Mouse (Mus musculus) liver, postnatal 0 days (tissue): Measurements from ENCODE around the gene AI854703. TPM values are rescaled to one million over a fixed set of nuclear protein-coding genes. Genes with fewer than 3 reads are reported as not detected.

ENCODE experiments used
- ATAC-seq: fragments of 200-750 bp; cut with Nextera tagmentation; 2 replicates; pipeline ENCODE4 v1.8.0; 2017; ENCODE audit warnings: mild to moderate bottlenecking, moderate library complexity
- DNase-seq: peaks from one replicate; pipeline ENCODE4 v3.0.0-alpha.2; 2016
- H3K27ac ChIP-seq: fragments of 300-500 bp; sonication (generic); 2 replicates; pipeline ENCODE4 v1.5.1; 2014; ENCODE audit warnings: antibody characterized with exemption, moderate library complexity, mild to moderate bottlenecking, low read depth
- H3K27me3 ChIP-seq: fragments of 300-500 bp; sonication (generic); 2 replicates; pipeline ENCODE4 v1.6.1; 2014; ENCODE audit warnings: low read length, control low read depth, mixed read lengths; ENCODE audit not compliant: insufficient read depth
- H3K36me3 ChIP-seq: fragments of 300-500 bp; sonication (generic); replicated peaks from 2 replicates; pipeline ENCODE4 v1.6.1; 2014; ENCODE audit warnings: mild to moderate bottlenecking, control low read depth, low read length, moderate library complexity, mixed read lengths; ENCODE audit not compliant: insufficient read depth
- H3K4me1 ChIP-seq: fragments of 300-500 bp; sonication (generic); 2 replicates; pipeline ENCODE4 v1.6.1; 2014; ENCODE audit warnings: antibody characterized with exemption, mild to moderate bottlenecking, control low read depth; ENCODE audit not compliant: insufficient read depth
- H3K4me2 ChIP-seq: fragments of 300-500 bp; sonication (generic); 2 replicates; pipeline ENCODE4 v1.6.1; 2014; ENCODE audit warnings: low read depth, mild to moderate bottlenecking, low read length, moderate library complexity, mixed read lengths
- H3K4me3 ChIP-seq: fragments of 300-500 bp; sonication (generic); 2 replicates; pipeline ENCODE4 v1.5.1; 2014; ENCODE audit warnings: low read depth, low read length
- H3K9ac ChIP-seq: fragments of 300-500 bp; sonication (generic); replicated peaks from 2 replicates; pipeline ENCODE4 v1.6.1; 2014; ENCODE audit warnings: mild to moderate bottlenecking, moderate library complexity
- H3K9me3 ChIP-seq: fragments of 300-500 bp; sonication (generic); 2 replicates; pipeline ENCODE4 v1.6.1; 2016; ENCODE audit warnings: mild to moderate bottlenecking, control low read depth, low read length, mixed read lengths
- CTCF ChIP-seq: sonication (generic); IDR thresholded peaks from 2 replicates; pipeline ENCODE4 v1.5.1; 2016; ENCODE audit warnings: antibody characterized with exemption, low read depth
- EP300 ChIP-seq: IDR thresholded peaks from 2 replicates; pipeline ENCODE4 v1.6.1; 2016; ENCODE audit warnings: antibody characterized with exemption, low read depth, mild to moderate bottlenecking
- WGBS: fragments of 180-500 bp; shearing (Covaris S2); extraction: QIAGEN DNeasy Blood & Tissue Kit; methylation state at CpG from one replicate; pipeline ENCODE4 v1.1.7; 2014; ENCODE audit not compliant: insufficient replicate concordance; 5-methylcytosine and 5-hydroxymethylcytosine counted together
- polyA plus RNA-seq: library from polyadenylated mRNA; unstranded; fragments of >200 nt; fragmentation: Nextera tagmentation; extraction: Ambion mirVana; gene quantifications from 2 replicates; pipeline ENCODE4 v1.2.1, GENCODE M21; 2015

The AI854703 gene
- polyA plus RNA-seq, 1 experiment from 2014 or later: 0.16 TPM

DNA sequence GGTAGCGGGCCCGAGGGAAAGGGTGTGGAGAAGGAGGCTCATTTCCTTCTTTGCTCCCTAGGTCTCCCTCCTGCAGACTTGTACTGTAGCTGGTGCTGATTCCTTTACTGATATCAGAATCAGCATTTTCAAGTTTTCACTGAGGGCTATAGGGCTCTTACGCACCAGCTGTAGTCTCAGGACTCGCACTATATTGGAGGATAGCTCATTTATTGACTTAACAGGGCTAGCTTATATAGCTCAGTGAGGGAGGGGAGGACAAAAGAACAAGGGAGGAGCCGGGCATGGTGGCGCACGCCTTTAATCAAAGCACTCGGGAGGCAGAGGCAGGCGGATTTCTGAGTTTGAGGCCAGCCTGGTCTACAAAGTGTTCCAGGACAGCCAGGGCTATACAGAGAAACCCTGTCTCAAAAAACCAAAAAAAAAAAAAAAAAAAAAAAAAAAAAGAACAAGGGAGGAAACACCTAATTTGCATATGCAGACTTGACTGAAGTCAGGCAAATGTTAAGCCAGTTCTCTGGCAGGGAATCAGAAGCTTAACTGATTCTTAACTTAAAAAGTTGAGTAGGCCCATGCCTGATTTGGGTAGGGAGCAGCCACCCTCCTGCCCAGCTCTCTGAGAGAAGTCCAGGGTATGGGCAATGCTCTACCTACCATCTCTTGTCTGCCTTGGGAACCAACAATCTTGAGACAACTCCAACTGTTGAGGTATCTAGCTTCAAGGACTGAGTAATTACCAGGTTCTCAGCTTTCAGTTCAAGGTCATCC is 47.9 kb downstream of the AI854703 start:
- H3K9me3 ChIP-seq: no peaks in the 10 kb centered on the region
- no peaks in the 10 kb centered on the region; the same call in 1 of the 2 replicates for H3K36me3 ChIP-seq
- H3K27me3 ChIP-seq: no peaks in the 10 kb centered on the region
- H3K27ac ChIP-seq: 0 out of 2 replicates have a peak overlapping the region, but pooled peaks have one; percentile 19
- ATAC-seq (no peak), DNase-seq (peak; percentile 11)
- no peak overlapping the region for H3K9ac ChIP-seq
- H3K4me1 ChIP-seq: peaks cover 15% of the 10 kb centered on the region
- 89% methylated on average over 9 of the region's 9 CpGs for WGBS
- no peak overlapping the region for H3K4me2 ChIP-seq
- TF ChIP-seq EP300 (no peak), CTCF (no peak)
- no peak overlapping the region for H3K4me3 ChIP-seq

DNA sequence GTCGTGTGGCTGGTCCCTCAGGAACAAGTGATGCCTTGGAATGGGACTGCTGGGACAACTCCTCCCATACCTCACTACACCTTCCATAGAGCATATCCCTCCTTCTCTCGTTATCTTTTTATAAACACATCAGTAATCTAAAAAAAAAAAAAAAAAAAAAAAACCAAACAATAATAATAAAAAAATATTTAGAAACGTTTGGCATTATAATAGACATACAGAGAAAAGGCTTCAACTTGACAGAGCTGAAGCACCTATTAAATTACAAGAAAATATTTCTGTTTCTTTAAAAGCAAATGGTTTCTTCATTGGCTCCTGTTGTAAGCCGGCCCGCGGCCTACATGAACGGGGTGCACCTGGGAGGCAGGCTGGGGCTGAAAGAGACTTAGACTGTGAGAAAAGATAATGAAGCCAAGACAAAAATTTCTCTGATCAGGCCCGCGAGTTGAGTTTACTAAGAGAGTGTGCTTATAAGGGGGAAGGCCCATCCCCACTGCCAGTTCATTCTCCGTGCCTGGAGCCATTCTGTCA is 48.9 kb downstream of the AI854703 start:
- 27% methylated on average over 10 of the region's 10 CpGs for WGBS
- peak overlapping the region; percentile 28 for H3K9ac ChIP-seq
- H3K36me3 ChIP-seq: no peaks in the 10 kb centered on the region; the same call in 1 of the 2 replicates
- ATAC-seq (peak; percentile 44; the same call in 1 of the 2 replicates), DNase-seq (no peak)
- no peaks in the 10 kb centered on the region for H3K9me3 ChIP-seq
- peak overlapping the region; percentile 57 for H3K4me3 ChIP-seq
- H3K27me3 ChIP-seq: no peaks in the 10 kb centered on the region
- peak overlapping the region; percentile 73 for H3K27ac ChIP-seq
- H3K4me1 ChIP-seq: peaks cover 15% of the 10 kb centered on the region
- peak overlapping the region; percentile 80 for H3K4me2 ChIP-seq
- no peak for TF ChIP-seq EP300
- no peak for TF ChIP-seq CTCF

DNA sequence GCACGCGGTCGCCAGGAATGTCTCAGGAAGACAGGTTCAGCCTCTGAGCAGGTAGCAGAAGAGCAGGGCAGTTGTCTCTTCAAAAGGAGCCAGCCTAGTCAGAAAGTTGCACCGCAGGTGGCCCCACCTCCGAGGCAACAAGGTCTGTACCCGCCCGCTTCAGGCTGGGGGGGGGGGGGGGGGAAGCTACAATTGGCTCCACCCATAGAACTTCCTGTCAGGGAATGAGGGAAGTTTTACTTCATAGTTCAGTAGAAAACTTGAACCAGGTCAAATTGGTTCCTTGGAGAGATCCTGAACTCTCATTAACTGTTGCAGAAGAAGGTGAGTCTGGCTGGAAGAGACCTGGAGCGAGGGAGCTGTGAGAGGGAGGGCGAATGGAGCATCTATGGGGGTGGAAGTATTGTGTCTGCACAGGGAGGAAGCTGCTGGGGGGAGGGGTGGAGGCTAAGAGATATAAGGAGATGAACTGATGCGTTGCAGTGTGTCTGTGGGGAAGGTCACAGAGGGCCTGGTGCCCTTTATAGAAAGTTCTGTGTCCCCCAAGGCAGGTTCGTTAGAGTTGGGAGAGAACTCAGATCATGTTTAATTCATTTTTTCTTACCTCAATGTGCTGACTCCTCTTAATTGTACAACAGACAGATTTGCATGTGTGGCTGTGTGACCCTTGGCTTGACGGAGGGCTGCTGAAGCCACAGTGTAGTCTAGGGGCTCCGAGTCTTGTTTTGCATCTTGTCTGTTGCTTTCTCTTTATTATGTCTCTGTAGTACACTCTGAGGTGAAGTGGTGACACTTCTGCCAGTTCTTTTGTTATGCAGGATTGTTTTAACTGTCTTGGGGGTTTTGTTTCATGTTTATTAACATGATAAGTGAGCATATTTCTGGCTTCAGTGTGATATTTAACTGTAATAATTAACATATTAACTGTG is 49.6 kb downstream of the AI854703 start, which contains the start of gene Gimap9:
Gene Gimap9, plus strand, starts transcription at position 199 of the 929 bp plus-strand sequence.
- WGBS: 5% methylated on average over 13 of the region's 13 CpGs
- ATAC-seq (peak; percentile 87), DNase-seq (peak; percentile 82)
- Histone ChIP-seq H3K4me1 (peaks cover 15% of the 10 kb centered on the region), H3K27me3 (no peaks in the 10 kb centered on the region), H3K27ac (peak within 1 kb of the TSS; percentile 73), H3K9me3 (no peaks in the 10 kb centered on the region), H3K4me3 (peak within 1 kb of the TSS; percentile 57), H3K36me3 (no peaks in the 10 kb centered on the region; the same call in 1 of the 2 replicates), H3K4me2 (peak within 1 kb of the TSS; percentile 80), H3K9ac (peak within 1 kb of the TSS; percentile 28)
- TF ChIP-seq CTCF: no peak
- TF ChIP-seq EP300: no peak

DNA sequence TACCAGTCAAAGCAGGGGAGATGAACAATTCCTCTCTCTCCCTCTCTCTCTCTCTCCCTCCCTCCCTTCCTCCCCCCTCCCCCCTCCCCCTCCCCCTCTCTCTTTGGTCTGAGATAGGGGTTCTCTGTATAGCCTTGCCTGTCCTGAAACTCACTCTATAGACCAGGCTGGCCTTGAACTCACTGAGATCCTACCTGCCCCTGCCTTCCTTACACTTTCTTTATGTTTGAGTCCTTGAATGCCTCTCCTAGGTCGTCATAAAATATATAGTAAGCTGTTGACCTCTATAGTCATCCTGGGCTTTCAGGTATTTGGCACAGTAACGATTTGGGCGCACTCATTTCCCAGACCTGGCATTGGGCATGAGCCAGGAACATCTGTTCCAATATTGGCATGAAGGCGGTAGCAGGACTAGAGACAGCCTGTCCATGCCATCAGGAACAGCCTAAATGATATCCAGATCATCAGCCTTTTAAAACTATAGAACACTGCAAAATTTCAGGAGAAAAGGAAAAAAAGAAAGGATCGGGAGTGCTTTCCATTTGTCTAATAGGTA is 50.4 kb downstream of the AI854703 start:
- Histone ChIP-seq H3K4me1 (peaks cover 15% of the 10 kb centered on the region), H3K36me3 (no peaks in the 10 kb centered on the region; the same call in 1 of the 2 replicates), H3K9ac (no peak overlapping the region), H3K9me3 (no peaks in the 10 kb centered on the region), H3K4me2 (peak overlapping the region; percentile 80), H3K4me3 (peak overlapping the region; percentile 57), H3K27me3 (no peaks in the 10 kb centered on the region), H3K27ac (peak overlapping the region; percentile 73; the same call in 1 of the 2 replicates)
- TF ChIP-seq EP300 (no peak), CTCF (no peak)
- DNase-seq (peak; percentile 9), ATAC-seq (no peak)
- WGBS: 72% methylated on average over 5 of the region's 5 CpGs

DNA sequence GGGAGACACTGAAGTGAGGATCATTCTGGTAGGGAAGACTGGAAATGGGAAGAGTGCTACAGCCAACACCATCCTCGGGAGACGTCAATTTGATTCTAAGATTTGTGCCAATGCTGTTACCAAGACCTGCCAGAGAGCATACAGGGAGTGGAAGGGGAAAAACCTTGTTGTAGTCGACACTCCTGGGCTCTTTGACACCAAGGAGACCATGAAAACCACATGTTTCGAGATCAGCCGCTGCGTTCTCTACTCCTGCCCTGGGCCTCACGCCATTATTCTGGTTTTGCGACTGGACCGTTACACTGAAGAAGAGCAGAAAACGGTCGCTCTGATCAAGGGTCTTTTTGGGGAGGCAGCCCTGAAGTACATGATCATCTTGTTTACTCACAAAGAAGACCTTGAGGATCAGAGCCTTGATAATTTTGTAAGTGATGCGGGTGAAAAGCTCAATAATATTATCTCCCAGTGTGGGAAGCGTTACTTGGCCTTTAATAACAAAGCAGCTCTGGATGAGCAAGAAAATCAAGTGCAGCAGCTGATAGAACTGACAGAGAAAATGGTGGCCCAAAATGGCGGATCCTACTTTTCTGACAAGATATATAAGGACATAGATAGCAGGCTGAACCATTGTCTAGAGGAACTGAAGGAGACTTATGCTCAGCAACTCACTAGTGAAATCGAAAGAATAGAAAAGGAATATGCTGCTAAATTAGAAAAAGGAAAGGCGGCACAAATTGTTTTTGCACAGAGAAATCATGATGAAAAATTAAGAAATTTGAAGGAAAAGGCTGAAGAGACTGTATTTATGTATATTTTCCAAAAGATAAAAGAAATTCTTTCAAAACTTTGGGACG is 51.2 kb downstream of the AI854703 start:
- H3K9me3 ChIP-seq: no peaks in the 10 kb centered on the region
- no peak for TF ChIP-seq EP300
- TF ChIP-seq CTCF: no peak
- H3K4me3 ChIP-seq: peak overlapping the region; percentile 57; the same call in 1 of the 2 replicates
- no peaks in the 10 kb centered on the region; the same call in 1 of the 2 replicates for H3K36me3 ChIP-seq
- peak; percentile 11 for DNase-seq
- peak overlapping the region; percentile 80; the same call in 1 of the 2 replicates for H3K4me2 ChIP-seq
- 73% methylated on average over 17 of the region's 17 CpGs for WGBS
- peaks cover 15% of the 10 kb centered on the region for H3K4me1 ChIP-seq
- no peak for ATAC-seq
- H3K27me3 ChIP-seq: no peaks in the 10 kb centered on the region
- H3K9ac ChIP-seq: no peak overlapping the region
- H3K27ac ChIP-seq: no peak overlapping the region
